Mouse (Mus musculus) v-Abl transformed pro-B cells (cell line): ENCODE results near the gene Polr3gl.

Source experiments
- in situ Hi-C, 2 experiments: fragments of 400-800 bp; cut with MboI; formaldehyde crosslinking; loops; one replicate each; pipeline ENCODE4 v1.15.1; 2025; ENCODE audit not compliant: unreplicated experiment in 2 of 2

The Polr3gl gene

DNA sequence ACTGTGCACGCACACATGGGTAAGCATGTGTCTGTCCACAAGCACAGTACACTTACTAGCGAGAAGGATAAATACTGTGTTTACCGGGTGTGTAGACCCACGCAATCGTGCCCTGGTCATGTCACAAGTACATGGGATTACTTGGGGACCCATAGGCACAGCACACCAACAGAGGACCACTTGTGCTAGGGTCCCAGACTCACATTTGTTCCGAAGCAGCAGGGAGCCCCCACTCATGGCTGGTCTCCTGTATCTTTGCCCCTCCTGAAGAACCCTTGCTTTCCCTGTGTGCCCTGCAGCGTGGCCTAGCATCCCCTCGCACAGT lies 5.0 kb upstream of the Polr3gl start:
- in situ Hi-C loops = no loop called here

DNA sequence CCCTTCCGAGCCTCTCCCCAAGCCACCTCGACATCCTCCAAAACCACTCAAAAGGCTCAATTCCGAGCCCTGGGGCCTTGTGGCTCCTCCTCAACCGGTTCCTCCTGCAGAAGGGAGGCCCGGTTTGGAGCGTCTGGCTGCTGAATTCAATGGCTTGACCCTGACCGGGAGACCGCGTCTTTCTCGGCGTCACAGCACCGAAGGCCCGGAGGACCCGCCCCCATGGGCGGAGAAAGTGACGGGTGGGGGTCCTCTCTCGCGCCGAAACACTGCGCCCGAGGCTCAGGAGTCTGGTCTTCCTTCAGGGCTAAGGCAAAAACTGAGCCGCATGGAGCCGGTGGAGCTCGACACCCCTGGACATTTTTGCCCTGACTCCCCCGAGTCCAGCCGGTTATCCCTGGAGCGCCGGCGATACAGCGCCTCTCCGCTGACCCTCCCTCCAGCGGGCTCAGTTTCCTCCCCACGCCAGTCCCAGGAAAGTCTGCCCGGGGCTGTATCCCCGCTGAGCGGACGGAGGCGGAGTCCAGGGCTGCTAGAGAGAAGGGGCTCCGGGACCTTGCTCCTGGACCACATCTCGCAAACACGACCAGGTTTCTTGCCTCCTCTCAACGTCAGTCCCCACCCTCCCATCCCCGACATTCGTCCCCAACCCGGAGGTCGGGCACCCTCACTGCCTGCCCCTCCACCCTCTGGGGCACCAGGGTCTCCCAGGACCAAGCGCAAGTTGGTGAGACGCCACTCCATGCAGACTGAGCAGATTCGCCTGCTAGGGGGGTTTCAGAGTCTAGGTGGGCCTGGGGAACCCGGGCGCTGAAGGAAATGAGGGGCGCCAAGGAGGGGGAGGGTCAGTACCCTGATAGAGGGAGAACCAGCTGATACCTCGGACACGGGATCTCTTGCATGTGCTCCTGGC lies 4.4 kb upstream of the Polr3gl start:
- in situ Hi-C loops = no loop called here

GRCm38 (mm10) chr3:96597435-96597891 lies 3.5 kb upstream of the Polr3gl start:
- in situ Hi-C loops = no loop called here

- in situ Hi-C loops = no loop called here
Observed at GRCm38 (mm10) chr3:96596855-96597254, 2.9 kb upstream of the Polr3gl start.

- in situ Hi-C loops = no loop called here
Observed at GRCm38 (mm10) chr3:96596228-96596707, 2.3 kb upstream of the Polr3gl start, which contains the start of gene Ankrd34a. Ankrd34a (plus strand) TSS chr3:96596636.

DNA sequence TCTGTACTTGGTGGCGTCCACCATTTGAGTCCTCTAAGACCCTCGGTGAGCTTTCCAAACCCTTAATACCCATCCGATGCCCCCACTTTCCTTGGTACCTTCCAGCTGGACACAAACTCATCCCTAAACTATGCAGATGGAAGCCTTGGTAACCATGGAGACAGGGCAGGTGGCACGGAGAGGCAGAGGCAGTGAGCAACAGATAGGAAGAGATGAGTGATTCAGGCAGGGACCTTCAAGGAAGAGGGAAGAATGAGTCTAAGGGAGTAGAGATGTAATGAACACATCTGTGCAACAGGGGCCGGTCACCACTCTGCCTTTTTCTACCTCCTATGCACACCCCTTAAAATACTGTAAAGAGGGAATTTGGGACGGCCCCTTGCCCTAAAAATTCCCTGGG lies 1.7 kb upstream of the Polr3gl start:
- in situ Hi-C loops = no loop called here

- in situ Hi-C loops = no loop called here
Observed at GRCm38 (mm10) chr3:96594851-96595250, 870 bp upstream of the Polr3gl start.

DNA sequence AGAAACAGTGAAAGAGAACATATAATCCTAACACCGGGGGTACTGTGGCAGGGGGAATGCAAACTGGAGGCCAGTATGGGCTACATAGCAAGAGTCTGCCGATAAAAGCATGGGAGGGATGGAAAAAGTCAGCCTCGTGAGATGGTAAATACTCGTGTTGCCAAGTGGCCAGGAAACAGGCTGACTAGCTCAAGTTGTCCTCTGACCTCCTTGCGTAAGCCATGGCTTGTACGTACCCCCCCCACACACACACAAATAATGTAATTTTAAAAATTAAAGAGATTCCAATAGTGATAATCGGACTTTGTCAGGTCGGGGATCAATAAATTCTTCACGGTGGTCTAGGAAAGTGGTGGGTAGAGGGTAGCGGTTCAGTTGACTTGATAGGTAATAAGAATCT lies 607 bp downstream of the Polr3gl start:
- in situ Hi-C loops = no loop called here

GRCm38 (mm10) chr3:96590657-96591056 lies 3.3 kb downstream of the Polr3gl start:
- in situ Hi-C loops = no loop called here

GRCm38 (mm10) chr3:96583386-96583785 lies 10.6 kb downstream of the Polr3gl start:
- in situ Hi-C loops = loop anchor here (5.0 kb wide), 4 partner anchors 36 to 59 kb away; no protein-coding TSS in a partner anchor

GRCm38 (mm10) chr3:96581771-96582515 lies 12.0 kb downstream of the Polr3gl start:
- in situ Hi-C loops = loop anchor here (5.0 kb wide), 4 partner anchors 35 to 60 kb away; no protein-coding TSS in a partner anchor

GRCm38 (mm10) chr3:96581141-96581540 lies 12.8 kb downstream of the Polr3gl start:
- in situ Hi-C loops = loop anchor here (5.0 kb wide), 4 partner anchors 34 to 61 kb away; no protein-coding TSS in a partner anchor

GRCm38 (mm10) chr3:96579885-96580454 lies 14.0 kb downstream of the Polr3gl start:
- in situ Hi-C loops = loop anchor here (5.0 kb wide), 4 partner anchors 33 to 62 kb away; no protein-coding TSS in a partner anchor

DNA sequence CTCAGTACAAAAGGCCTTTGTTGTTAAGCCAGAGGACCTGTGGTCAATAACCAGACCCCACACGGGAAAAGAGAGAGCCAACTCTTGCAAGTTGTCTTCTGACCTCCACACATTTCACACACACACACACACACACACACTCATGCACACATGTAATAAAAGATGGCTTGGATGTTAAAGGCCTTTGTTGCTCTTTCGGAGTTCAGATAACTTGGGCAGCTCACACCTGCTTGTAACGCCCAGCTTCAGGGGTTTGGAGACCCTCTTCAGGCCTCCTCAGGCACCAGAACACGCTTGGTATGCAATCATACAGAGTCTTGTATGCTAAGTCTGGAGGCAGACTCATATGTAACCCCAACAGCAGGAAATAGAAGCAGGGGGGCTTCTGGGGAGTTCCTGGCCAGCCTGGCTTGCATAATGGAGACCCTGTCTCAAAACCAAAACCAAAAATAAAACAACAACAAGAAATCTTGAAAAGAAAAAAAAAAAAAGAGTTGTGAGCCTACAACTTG lies 14.7 kb downstream of the Polr3gl start:
- in situ Hi-C loops = no loop called here

DNA sequence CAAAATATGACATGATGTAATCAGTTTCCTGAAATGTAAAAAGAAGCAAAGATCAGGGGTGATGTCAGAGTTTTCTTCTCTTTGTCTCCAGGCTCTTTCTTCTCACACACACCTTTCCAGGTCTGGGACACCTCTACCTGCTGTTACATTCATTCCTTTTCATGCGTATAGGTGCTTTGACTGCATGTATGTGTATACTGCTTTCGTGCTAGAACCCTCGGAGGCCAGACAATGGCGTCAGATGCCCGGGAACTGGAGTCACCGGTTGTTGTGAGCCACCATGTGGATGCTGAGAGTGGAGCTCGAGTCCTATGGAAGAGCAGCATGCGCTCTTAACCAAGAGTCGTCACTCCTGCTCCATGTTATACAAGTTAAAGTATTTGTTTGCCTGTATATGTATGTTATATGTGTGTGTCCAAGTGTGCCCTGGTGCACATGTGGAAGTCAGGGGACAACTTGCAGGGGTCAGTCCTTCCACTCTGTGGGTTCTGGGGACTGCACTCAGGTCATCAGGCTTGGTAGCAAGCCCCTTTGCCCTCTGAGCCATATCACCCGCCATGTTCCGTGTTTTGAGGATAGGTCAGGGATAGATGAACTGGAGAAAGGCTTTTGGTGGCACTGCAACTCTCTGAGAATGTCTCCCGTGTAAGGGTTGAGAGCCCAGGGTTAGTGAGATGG lies 15.3 kb downstream of the Polr3gl start:
- in situ Hi-C loops = no loop called here

- in situ Hi-C loops = no loop called here
Observed at GRCm38 (mm10) chr3:96577566-96577965, 16.4 kb downstream of the Polr3gl start.

DNA sequence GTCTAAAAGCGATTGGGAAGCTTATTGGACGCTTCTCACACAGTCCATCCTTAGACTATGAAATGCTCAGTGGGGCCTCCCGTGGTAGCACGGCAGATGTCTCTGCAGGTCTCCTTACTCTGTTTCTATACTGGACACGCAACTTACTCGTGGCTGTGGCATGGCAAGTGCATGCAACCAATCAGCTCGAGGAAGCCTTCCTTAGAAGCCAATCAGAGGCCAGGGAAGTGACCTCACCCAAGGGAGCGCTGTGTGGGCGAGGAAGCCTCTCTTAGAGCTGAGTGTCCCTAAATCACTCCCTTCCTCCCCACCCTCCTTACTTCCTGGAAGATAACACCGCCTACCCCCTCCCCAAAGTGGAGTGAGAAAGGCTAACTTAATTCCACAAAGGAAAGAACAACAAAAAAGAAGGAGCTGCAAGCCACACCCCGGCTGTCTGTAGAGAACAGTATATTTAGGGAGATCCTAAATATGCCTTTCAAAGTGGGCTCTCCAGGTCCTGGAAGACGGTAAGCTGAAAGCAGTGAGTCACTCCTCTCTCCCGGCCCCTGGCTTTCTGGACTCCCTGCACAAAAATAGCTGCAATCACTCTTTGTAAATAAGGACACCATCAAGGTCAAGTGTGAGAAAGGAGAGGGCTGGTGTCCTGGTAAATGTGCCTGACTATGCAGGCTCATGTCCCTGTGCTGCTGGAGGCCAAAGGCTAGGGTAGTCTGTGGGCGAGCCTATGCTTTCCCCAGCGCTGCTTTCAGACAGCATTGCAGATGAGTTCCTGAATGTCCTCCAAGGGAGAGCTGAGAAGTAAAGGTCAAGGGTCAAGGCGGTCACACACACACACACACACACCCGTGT lies 17.1 kb downstream of the Polr3gl start, which contains the start of gene Gm16253:
Gene Gm16253, plus strand, starts transcription at position 295 of the 852 bp plus-strand sequence.
- in situ Hi-C loops = no loop called here

DNA sequence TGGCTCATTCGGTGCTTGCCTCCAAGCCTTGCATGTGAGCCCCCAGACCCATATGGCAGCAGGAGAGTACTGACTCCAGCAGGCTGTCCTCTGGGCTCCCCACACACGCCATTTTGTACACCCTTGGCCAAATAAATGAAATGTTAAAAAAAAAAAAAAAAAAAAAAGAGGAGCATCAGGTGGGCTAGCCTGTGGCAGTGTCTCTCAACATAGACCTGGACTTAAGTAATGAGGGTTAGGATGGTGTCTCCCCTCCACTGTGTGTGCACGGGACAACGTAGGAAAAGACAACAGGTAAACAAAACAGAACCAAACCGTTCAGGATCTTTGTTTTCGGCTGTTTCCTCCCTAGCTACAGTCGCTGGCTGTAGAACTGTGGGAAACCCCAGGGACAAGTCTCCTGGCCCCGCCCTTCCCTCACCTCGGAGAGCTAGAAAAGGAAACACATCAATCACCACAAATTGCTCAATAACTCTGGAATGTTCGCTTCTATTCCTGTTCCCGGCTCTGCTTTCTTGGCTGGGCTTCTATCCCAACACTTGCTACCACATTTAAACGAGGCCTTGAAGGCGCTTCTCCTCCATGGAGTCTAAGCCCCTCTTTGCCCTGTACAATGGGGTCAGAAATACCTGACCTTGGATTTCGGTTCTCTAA lies 17.8 kb downstream of the Polr3gl start:
- in situ Hi-C loops = no loop called here
